In genomic region chr19:8218800-8219199, GRCm38 (mm10) we compare ENCODE assay signal across 35 mouse cellular contexts. TPM values are rescaled to one million over a fixed set of nuclear protein-coding genes. Genes with fewer than 3 reads are reported as not detected.
"Had no signal": no experiment of that assay in that cellular context is flagged by ENCODE, and none has a peak within 500 bp of the region (broad histone marks: within the 10 kb centered on the region; RNA-seq: fewer than 3 reads in every experiment).

Gene Slc22a29 (minus strand): TSS chr19:8218900.

- H3K27me3 ChIP-seq: embryonic facial prominence, embryonic 12.5 days; embryonic facial prominence, embryonic 13.5 days; embryonic facial prominence, embryonic 15.5 days; forebrain, embryonic 12.5 days; forebrain, embryonic 13.5 days; forebrain, embryonic 15.5 days had no signal

- ATAC-seq: forebrain, embryonic 13.5 days; forebrain, embryonic 14.5 days; forebrain, embryonic 15.5 days; forebrain, embryonic 16.5 days; forebrain, postnatal 0 days had no signal

- H3K4me3 ChIP-seq: embryonic facial prominence, embryonic 10.5 days; embryonic facial prominence, embryonic 12.5 days; embryonic facial prominence, embryonic 13.5 days; embryonic facial prominence, embryonic 15.5 days; erythroblast, embryonic 14.5 days; forebrain, embryonic 10.5 days; forebrain, embryonic 12.5 days; forebrain, embryonic 13.5 days; forebrain, embryonic 15.5 days; gastrocnemius, adult 2 months had no signal

- DNase-seq: cerebellum, adult 2 months; cerebellum, adult 8-10 months; cerebellum, adult 9-10 months; cerebellum, adult 9-11 months; cerebellum, postnatal 10 days; cerebellum, postnatal 14 days; cerebellum, postnatal 25 days; cerebellum, postnatal 36 days; embryo, embryonic 11 days; forebrain, postnatal 0 days; gastrocnemius, adult 2 months; gastrocnemius, postnatal 10 days; gastrocnemius, postnatal 14 days; gastrocnemius, postnatal 25 days; gastrocnemius, postnatal 36 days; heart, adult 18-20 months had no signal

- H3K4me1 ChIP-seq: embryonic facial prominence, embryonic 10.5 days; embryonic facial prominence, embryonic 12.5 days; embryonic facial prominence, embryonic 13.5 days; embryonic facial prominence, embryonic 15.5 days; forebrain, embryonic 10.5 days; forebrain, embryonic 12.5 days; forebrain, embryonic 13.5 days; forebrain, embryonic 15.5 days had no signal

- H3K9me3 ChIP-seq: embryonic facial prominence, embryonic 12.5 days; embryonic facial prominence, embryonic 13.5 days; embryonic facial prominence, embryonic 15.5 days; forebrain, embryonic 15.5 days had no signal

- H3K36me3 ChIP-seq: embryonic facial prominence, embryonic 10.5 days; embryonic facial prominence, embryonic 12.5 days; embryonic facial prominence, embryonic 13.5 days; embryonic facial prominence, embryonic 15.5 days; forebrain, embryonic 10.5 days; forebrain, embryonic 12.5 days; forebrain, embryonic 15.5 days had no signal

- H3K27ac ChIP-seq: embryonic facial prominence, embryonic 10.5 days; embryonic facial prominence, embryonic 12.5 days; embryonic facial prominence, embryonic 13.5 days; embryonic facial prominence, embryonic 15.5 days; forebrain, embryonic 10.5 days; forebrain, embryonic 12.5 days; forebrain, embryonic 13.5 days; forebrain, embryonic 15.5 days; gastrocnemius, adult 2 months had no signal

- H3K4me2 ChIP-seq: embryonic facial prominence, embryonic 12.5 days; embryonic facial prominence, embryonic 13.5 days; embryonic facial prominence, embryonic 15.5 days; forebrain, embryonic 12.5 days; forebrain, embryonic 13.5 days; forebrain, embryonic 15.5 days had no signal

- H3K9ac ChIP-seq: embryonic facial prominence, embryonic 12.5 days; embryonic facial prominence, embryonic 13.5 days; embryonic facial prominence, embryonic 15.5 days; forebrain, embryonic 12.5 days; forebrain, embryonic 13.5 days; forebrain, embryonic 15.5 days; forebrain, postnatal 0 days had no signal

RNA-seq across cellular contexts. Expression of gene Slc22a29, which starts in this region (rescaled TPM):
- total RNA-seq: common myeloid progenitor, adult 5-6 weeks; forebrain, postnatal 0 days; gastrocnemius, adult 18-20 months; gastrocnemius, adult 2 months; gastrocnemius, adult 8-10 months; gastrocnemius, postnatal 10 days; gastrocnemius, postnatal 14 days; gastrocnemius, postnatal 25 days; gastrocnemius, postnatal 36 days; gastrocnemius, postnatal 4 days; granulocyte monocyte progenitor cell, adult 5-6 weeks; heart, adult 18-20 months had no signal
- polyA plus RNA-seq: embryonic facial prominence, embryonic 10.5 days; embryonic facial prominence, embryonic 11.5 days; embryonic facial prominence, embryonic 14.5 days; embryonic facial prominence, embryonic 15.5 days; erythroblast, embryonic 14.5 days; forebrain, embryonic 10.5 days; forebrain, embryonic 11.5 days; forebrain, embryonic 12.5 days; forebrain, embryonic 13.5 days; forebrain, embryonic 15.5 days had no signal
